Mouse (Mus musculus): ENCODE measurements around the gene Megf11. TPM values are rescaled to one million over a fixed set of nuclear protein-coding genes. Genes with fewer than 3 reads are reported as not detected.

The Megf11 gene
- 0.65 and 0.75 TPM in 2 replicates for polyA plus RNA-seq (2014; fragmentation: Nextera tagmentation; extraction: Ambion mirVana)

DNA sequence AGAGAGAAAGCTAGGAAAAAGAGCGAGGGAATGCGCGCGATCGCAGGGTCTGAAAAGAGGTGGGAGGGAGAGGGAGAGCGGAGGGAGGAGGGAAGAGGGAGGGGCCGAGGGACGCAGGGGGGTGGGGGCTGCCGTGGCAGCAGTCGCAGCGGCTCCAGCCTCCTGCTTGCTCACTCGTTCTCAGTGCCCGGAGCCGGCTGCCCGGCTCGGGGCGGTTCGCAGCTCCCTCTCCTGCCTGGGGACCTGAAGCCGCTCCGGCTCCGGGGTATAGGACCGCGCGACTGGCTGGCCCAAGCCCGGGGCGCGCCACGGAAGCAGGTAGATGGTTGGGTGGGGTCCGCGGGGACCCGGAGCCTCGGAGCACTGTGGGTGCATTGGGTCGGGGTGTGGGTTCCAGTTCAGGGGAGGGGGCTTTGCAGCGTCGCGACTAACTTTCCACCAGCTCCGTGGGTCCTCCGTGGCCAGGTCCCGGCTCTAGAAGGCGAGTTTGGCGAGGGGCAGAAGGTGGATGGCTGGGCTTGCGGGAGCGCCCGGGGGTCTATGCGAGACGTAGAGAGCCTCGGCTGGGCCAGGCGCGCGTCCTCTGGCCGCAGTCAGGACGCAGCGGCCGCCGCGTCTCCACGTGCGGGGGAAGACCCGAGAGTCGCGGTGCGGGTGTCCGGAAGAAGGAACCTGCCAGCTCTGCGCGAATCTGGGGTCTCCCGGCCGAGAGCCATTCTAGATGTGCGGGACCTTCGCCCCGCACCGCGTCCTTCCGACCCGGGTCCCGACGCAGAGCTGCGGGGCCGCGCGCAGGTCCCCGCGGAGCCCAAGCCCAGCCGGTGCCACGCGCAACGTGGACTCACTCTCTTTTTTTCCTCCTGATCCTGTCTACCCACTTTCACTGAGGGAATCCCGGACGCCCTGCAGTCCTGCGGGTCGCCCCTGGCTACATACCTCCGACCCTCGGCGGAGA, at the start of gene Megf11:
Megf11 (plus strand) TSS at position 116 of the 955 bp plus-strand sequence.
- Histone ChIP-seq H3K9ac (replicated peaks; ENCODE audit: low read length) (peak within 1 kb of the TSS; percentile 40), H3K27ac (replicated peaks; ENCODE audit: low read depth, low read length) (no peak within 1 kb of the TSS), H3K4me1 (ENCODE audit: control insufficient read depth, insufficient read depth, low read length) (peaks cover 7% of the 10 kb centered on the region), H3K27me3 (ENCODE audit: control insufficient read depth, insufficient read depth, low read length) (peaks cover 46% of the 10 kb centered on the region), H3K4me3 (ENCODE audit: low read depth, low read length) (peak within 1 kb of the TSS; percentile 54), H3K9me3 (replicated peaks; ENCODE audit: control insufficient read depth, low read length) (no peaks in the 10 kb centered on the region), H3K4me2 (ENCODE audit: low read depth, low read length) (peak within 1 kb of the TSS; percentile 96), H3K36me3 (replicated peaks; ENCODE audit: control insufficient read depth, insufficient read depth, low read depth, low read length) (no peaks in the 10 kb centered on the region)
- ATAC-seq (replicated peaks; ENCODE audit: insufficient number of reproducible peaks, low FRiP score, low TSS enrichment, low read depth) (peak; percentile 66; the same call in 1 of the 2 replicates), DNase-seq (ENCODE audit: low spot score) (peak; percentile 78)
- under 1% methylated on average over 84 of the region's 93 CpGs for WGBS

DNA sequence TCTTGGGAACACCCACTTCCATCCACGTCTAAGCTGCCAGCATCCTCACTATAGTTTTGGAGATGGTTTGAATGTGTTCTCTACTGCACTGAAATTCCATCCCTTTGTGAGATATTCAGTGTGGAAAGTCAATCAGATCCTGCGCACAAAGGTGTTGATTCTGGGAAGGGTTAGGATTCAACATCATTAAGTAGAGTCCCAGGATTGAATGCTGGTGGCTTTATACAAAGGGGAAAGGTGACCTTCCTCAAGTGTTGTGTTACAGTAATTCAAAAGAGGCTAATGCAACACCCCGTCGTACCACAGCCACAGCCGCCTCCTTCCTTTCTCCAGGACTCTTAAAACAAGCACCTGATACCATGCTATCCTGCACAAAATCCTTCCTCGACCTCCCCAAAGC, 49.6 kb upstream of the Megf11 start:
- no peaks in the 10 kb centered on the region for H3K9me3 ChIP-seq (replicated peaks; ENCODE audit: control insufficient read depth, low read length)
- no peak overlapping the region for H3K4me3 ChIP-seq (ENCODE audit: low read depth, low read length)
- H3K27ac ChIP-seq (replicated peaks; ENCODE audit: low read depth, low read length), result no peak overlapping the region
- DNase-seq (ENCODE audit: low spot score) (no peak), ATAC-seq (replicated peaks; ENCODE audit: insufficient number of reproducible peaks, low FRiP score, low TSS enrichment, low read depth) (no peak)
- no peaks in the 10 kb centered on the region for H3K36me3 ChIP-seq (replicated peaks; ENCODE audit: control insufficient read depth, insufficient read depth, low read depth, low read length)
- H3K9ac ChIP-seq (replicated peaks; ENCODE audit: low read length), result no peak overlapping the region
- WGBS, result 80% methylated on average over 6 of the region's 6 CpGs
- no peaks in the 10 kb centered on the region for H3K4me1 ChIP-seq (ENCODE audit: control insufficient read depth, insufficient read depth, low read length)
- no peaks in the 10 kb centered on the region for H3K27me3 ChIP-seq (ENCODE audit: control insufficient read depth, insufficient read depth, low read length)
- no peak overlapping the region for H3K4me2 ChIP-seq (ENCODE audit: low read depth, low read length)

DNA sequence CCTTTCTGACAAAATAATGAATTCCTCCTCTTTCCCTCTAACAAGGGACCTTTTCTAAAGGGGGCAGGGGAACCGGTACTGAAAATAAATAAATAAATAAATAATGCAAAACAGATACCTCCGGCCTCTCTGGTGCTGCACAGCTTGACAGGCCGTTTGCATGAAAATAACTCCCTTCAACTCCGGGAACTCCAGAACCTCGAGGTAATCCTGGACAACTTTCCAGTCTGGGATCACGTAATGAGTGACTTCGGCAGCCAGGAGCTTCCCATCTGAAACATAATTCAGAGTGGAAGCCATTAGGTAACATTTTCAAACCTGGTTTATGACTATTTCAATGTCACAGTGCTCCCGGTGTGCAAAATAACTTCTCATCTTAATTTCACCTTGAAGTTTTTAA, 46.1 kb upstream of the Megf11 start:
- H3K4me3 ChIP-seq (ENCODE audit: low read depth, low read length), result no peak overlapping the region
- ATAC-seq (replicated peaks; ENCODE audit: insufficient number of reproducible peaks, low FRiP score, low TSS enrichment, low read depth) (no peak), DNase-seq (ENCODE audit: low spot score) (peak; percentile 24)

DNA sequence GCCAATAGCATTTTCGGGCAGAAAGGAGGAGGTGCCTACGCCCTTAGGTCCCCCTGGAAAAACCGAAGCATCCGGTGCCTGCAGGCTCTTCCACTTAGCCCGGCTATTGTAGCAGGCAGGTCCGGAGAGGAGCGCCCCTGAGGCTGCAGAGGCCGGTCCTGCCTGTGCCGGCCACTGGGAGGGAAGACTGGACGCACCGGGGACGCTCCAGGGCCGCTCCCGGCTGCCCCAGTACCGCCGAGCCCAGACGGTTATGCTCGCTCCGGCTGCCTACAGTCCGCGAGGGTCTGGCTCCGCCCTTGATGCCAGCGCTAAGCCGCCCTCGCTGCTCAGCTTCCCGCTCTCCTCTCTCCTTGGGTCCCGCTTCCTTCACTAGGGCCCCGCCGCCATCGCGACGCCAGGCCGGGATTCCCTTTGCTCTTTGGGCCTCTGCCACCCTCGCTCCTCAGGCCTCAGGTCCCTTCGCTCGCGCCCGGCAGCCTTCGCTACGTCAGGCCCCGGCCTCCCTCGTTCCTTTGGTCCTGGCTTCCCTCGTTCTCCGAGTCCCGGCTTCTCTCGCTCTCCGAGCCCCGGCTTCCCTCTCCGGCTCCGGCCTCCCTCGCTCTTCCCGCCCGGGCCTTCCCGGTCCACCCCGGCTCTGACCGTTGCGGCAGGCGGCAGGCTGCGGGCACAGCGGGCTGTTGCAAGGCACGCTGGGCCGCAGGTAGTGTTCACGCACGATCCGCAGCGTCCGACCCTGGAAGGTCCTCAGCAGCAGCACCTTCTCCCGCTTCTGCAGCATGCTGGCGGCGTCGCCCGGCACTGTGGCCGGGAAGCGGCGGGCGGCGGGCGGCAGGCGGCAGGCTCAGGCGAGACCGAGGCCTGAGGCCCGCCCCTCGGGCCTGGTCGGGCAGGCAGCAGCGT, 44.8 kb upstream of the Megf11 start:
- under 1% methylated on average over 85 of the region's 85 CpGs for WGBS
- DNase-seq (ENCODE audit: low spot score) (peak; percentile 81), ATAC-seq (replicated peaks; ENCODE audit: insufficient number of reproducible peaks, low FRiP score, low TSS enrichment, low read depth) (peak; percentile 93)
- Histone ChIP-seq H3K36me3 (replicated peaks; ENCODE audit: control insufficient read depth, insufficient read depth, low read depth, low read length) (no peaks in the 10 kb centered on the region), H3K4me3 (ENCODE audit: low read depth, low read length) (peak overlapping the region; percentile 50), H3K27ac (replicated peaks; ENCODE audit: low read depth, low read length) (peak overlapping the region; percentile 96), H3K27me3 (ENCODE audit: control insufficient read depth, insufficient read depth, low read length) (no peaks in the 10 kb centered on the region), H3K9me3 (replicated peaks; ENCODE audit: control insufficient read depth, low read length) (no peaks in the 10 kb centered on the region), H3K4me2 (ENCODE audit: low read depth, low read length) (peak overlapping the region; percentile 67), H3K4me1 (ENCODE audit: control insufficient read depth, insufficient read depth, low read length) (no peaks in the 10 kb centered on the region), H3K9ac (replicated peaks; ENCODE audit: low read length) (peak overlapping the region; percentile 100)

More for the DNA sequence above, 46.1 kb upstream of the Megf11 start:
- H3K9me3 ChIP-seq (replicated peaks; ENCODE audit: control insufficient read depth, low read length), result no peaks in the 10 kb centered on the region
- H3K4me2 ChIP-seq (ENCODE audit: low read depth, low read length), result no peak overlapping the region
- H3K4me1 ChIP-seq (ENCODE audit: control insufficient read depth, insufficient read depth, low read length), result no peaks in the 10 kb centered on the region
- H3K27me3 ChIP-seq (ENCODE audit: control insufficient read depth, insufficient read depth, low read length), result no peaks in the 10 kb centered on the region
- H3K36me3 ChIP-seq (replicated peaks; ENCODE audit: control insufficient read depth, insufficient read depth, low read depth, low read length), result no peaks in the 10 kb centered on the region
- WGBS, result 31% methylated on average over 8 of the region's 8 CpGs
- no peak overlapping the region for H3K27ac ChIP-seq (replicated peaks; ENCODE audit: low read depth, low read length)
- no peak overlapping the region for H3K9ac ChIP-seq (replicated peaks; ENCODE audit: low read length)

DNA sequence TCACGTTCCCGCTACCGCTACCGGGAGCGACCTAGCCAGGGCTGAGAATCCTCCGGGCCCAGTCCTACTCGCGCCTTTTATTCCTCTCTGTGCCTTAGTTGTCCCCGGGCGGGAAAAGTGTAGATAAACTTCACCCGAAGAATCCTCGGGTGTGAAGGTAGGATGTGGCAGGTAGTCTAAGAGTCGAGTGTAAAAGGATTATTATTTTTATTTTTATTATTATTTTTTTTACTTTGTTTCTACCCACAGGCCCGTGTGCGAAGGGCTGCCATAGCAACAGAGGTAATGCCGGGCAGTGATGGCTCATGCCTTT, 44.2 kb upstream of the Megf11 start, which contains the start of gene Dis3l:
Dis3l (minus strand) TSS at position 35 of the 313 bp plus-strand sequence.
- H3K9me3 ChIP-seq (replicated peaks; ENCODE audit: control insufficient read depth, low read length), result no peaks in the 10 kb centered on the region
- 19% methylated on average over 16 of the region's 16 CpGs for WGBS
- peak within 1 kb of the TSS; percentile 100 for H3K9ac ChIP-seq (replicated peaks; ENCODE audit: low read length)
- ATAC-seq (replicated peaks; ENCODE audit: insufficient number of reproducible peaks, low FRiP score, low TSS enrichment, low read depth), result peak; percentile 29; the same call in 1 of the 2 replicates
- peak within 1 kb of the TSS; percentile 50 for H3K4me3 ChIP-seq (ENCODE audit: low read depth, low read length)
- peak within 1 kb of the TSS; percentile 67 for H3K4me2 ChIP-seq (ENCODE audit: low read depth, low read length)
- H3K36me3 ChIP-seq (replicated peaks; ENCODE audit: control insufficient read depth, insufficient read depth, low read depth, low read length), result no peaks in the 10 kb centered on the region
- no peak for DNase-seq (ENCODE audit: low spot score)
- H3K27me3 ChIP-seq (ENCODE audit: control insufficient read depth, insufficient read depth, low read length), result no peaks in the 10 kb centered on the region
- H3K4me1 ChIP-seq (ENCODE audit: control insufficient read depth, insufficient read depth, low read length), result no peaks in the 10 kb centered on the region
- peak within 1 kb of the TSS; percentile 96 for H3K27ac ChIP-seq (replicated peaks; ENCODE audit: low read depth, low read length)

DNA sequence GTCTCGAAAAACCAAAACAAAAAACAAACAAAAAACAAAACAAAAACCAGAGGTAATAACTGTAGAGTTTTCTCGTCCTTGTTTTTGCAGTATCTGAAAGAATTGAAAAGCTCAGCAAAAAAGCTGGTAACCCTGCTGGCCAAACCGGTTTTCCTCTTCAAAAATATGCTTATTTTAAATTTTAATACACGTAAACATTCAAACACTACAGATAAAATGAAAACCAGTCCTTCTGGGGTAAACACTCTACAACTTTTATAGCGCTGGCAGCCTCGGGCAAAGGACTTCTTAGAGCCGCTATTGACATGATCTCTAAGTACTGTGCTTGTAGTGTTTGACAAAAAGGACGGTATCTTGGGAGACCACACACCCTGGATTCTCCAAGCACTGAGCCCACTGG, 43.8 kb upstream of the Megf11 start:
- ATAC-seq (replicated peaks; ENCODE audit: insufficient number of reproducible peaks, low FRiP score, low TSS enrichment, low read depth), result no peak
- Histone ChIP-seq H3K27ac (replicated peaks; ENCODE audit: low read depth, low read length) (no peak overlapping the region), H3K27me3 (ENCODE audit: control insufficient read depth, insufficient read depth, low read length) (no peaks in the 10 kb centered on the region), H3K9me3 (replicated peaks; ENCODE audit: control insufficient read depth, low read length) (no peaks in the 10 kb centered on the region), H3K9ac (replicated peaks; ENCODE audit: low read length) (no peak overlapping the region; the same call in 1 of the 2 replicates), H3K36me3 (replicated peaks; ENCODE audit: control insufficient read depth, insufficient read depth, low read depth, low read length) (no peaks in the 10 kb centered on the region), H3K4me3 (ENCODE audit: low read depth, low read length) (no peak overlapping the region), H3K4me2 (ENCODE audit: low read depth, low read length) (no peak overlapping the region; the same call in 1 of the 2 replicates), H3K4me1 (ENCODE audit: control insufficient read depth, insufficient read depth, low read length) (no peaks in the 10 kb centered on the region)
- 85% methylated on average over 8 of the region's 8 CpGs for WGBS
- DNase-seq (ENCODE audit: low spot score), result no peak

DNA sequence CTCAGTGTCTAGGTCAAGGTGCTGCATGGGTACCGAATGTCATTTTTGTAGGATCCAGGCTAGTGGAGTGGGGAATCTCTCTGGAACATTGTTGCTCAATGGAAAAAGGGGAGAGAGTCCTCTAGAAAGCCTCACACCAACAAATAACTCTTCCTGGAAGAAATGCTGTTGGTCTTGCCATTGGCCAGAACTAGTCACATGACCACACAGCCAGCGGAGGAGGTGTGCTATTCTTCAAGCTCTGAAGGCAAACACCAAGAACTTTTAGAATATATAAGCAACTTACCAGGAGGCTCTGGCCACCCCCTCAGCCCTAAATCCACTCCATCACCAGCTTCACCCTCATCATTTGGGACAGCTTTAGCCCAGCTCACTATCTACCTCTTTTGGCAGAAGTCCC, 41.8 kb upstream of the Megf11 start:
- ATAC-seq (replicated peaks; ENCODE audit: insufficient number of reproducible peaks, low FRiP score, low TSS enrichment, low read depth), result no peak
- Histone ChIP-seq H3K4me2 (ENCODE audit: low read depth, low read length) (no peak overlapping the region), H3K27ac (replicated peaks; ENCODE audit: low read depth, low read length) (no peak overlapping the region), H3K9me3 (replicated peaks; ENCODE audit: control insufficient read depth, low read length) (no peaks in the 10 kb centered on the region), H3K36me3 (replicated peaks; ENCODE audit: control insufficient read depth, insufficient read depth, low read depth, low read length) (no peaks in the 10 kb centered on the region), H3K4me3 (ENCODE audit: low read depth, low read length) (no peak overlapping the region), H3K27me3 (ENCODE audit: control insufficient read depth, insufficient read depth, low read length) (no peaks in the 10 kb centered on the region), H3K4me1 (ENCODE audit: control insufficient read depth, insufficient read depth, low read length) (no peaks in the 10 kb centered on the region), H3K9ac (replicated peaks; ENCODE audit: low read length) (no peak overlapping the region)
- WGBS, result 85% methylated on average over 2 of the region's 2 CpGs
- DNase-seq (ENCODE audit: low spot score), result no peak
